Mouse (Mus musculus): ENCODE results near the gene Tyw5.

GRCm38 (mm10) chr1:57339156-57339796 is 67.6 kb downstream of the Tyw5 start:
- TF ChIP-seq CTCF (IDR thresholded peaks at IDR 0.05; ENCODE audit: low read depth): peak; percentile 46
- TF ChIP-seq EP300 (IDR thresholded peaks at IDR 0.05; ENCODE audit: low read depth): no peak

All from liver, postnatal 0 days (tissue).